Mouse (Mus musculus): Measurements from ENCODE around the gene Abi1.
"Not testable (repeated sequence)": the region's sequence is repeated elsewhere in the genome, so short reads cannot be mapped to it uniquely, and the experiment has no call there.

Abi1 gene

GRCm38 (mm10) chr2:23034692-23035435 is 5.2 kb downstream of the Abi1 start:
- DNase-seq (ENCODE audit: low spot score in 2 of 2) = peak in 1 of 2 experiments; percentile 6

DNA sequence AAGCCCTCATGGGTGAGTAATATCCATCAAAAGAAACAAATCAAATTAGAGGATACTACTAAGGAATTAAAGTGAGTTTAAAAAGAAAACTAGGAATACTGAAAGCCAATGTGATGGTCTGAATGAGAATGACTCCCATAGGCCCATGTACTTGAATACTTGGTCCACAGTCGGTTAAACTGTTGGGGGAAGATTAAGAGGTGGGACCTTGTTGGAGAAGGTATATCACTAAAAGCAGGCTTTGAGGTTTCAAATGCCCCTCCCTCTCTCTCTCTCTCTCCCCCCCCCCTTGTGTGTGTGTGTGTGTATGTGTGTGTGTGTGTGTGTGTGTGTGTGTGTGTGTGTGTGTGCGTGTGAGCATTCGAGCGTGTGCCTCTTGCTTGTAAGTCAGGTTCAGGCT is 9.4 kb downstream of the Abi1 start:
- no peak for DNase-seq (ENCODE audit: low spot score in 2 of 2)

- DNase-seq (ENCODE audit: low spot score in 2 of 2) = no peak
Measured at GRCm38 (mm10) chr2:23028826-23029225, 11.2 kb downstream of the Abi1 start.

DNA sequence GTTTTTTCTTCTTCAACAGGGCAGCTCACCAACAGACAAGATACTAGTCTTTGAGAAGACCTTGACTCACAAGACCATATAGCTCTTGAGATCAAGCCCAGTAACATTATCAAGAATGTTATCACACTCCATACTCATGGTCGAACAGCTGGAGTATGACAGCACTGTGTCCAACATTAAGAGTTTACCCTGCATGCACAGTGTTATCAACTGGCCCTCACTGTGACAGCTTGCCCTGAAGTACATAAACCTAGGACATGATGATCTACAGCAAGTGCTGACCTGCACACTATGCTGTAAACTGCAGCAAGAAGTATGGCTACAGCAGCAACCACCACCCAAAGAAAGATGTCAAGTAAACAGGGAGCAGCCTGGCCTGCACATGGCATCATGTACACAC is 13.7 kb downstream of the Abi1 start:
- no peak for DNase-seq (ENCODE audit: low spot score in 2 of 2)

- no peak for DNase-seq (ENCODE audit: low spot score in 2 of 2)
Measured at GRCm38 (mm10) chr2:23023714-23024282, 16.2 kb downstream of the Abi1 start.

- no peak for DNase-seq (ENCODE audit: low spot score in 2 of 2)
Measured at GRCm38 (mm10) chr2:23023023-23023422, 17.0 kb downstream of the Abi1 start.

DNA sequence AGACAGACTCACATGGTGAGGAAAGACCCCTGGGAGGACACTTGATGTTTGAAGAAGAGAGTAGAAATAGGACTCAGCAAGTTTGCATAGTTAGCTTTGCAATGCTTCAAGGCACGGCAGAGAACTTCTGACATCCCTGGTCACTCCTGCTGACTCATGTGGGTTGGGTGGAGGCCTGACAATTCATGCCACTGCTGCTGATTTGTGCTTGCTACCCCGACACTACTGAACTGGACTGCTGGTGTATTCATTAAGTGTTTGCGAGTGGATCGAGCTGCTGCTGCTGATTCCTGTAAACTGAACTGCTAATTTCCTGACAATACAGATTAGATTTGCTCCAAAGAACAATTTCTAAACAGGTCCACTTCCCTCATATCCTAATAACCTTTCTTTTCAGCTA is 18.3 kb downstream of the Abi1 start:
- peak; percentile 28 to 39 for DNase-seq (ENCODE audit: low spot score in 2 of 2)

DNA sequence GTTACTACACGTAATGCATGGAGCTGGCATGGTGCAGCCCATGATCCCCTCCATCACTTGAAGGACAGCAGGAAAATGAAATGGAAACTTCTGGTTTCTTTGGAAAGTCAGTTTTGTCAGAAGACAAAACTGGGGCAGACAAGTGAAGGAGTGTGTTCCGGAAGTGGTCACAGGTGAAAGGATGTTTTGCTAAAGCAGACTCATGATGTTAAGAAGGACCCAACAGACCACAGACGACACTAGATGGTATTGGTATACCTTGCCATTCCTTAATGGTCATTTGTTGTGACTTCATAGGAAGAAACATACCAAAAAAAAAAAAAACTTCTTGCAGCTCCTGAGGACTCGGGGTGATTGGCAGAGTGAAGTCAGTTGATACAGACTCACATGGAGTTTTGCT is 18.7 kb downstream of the Abi1 start:
- no peak for DNase-seq (ENCODE audit: low spot score in 2 of 2)

- no peak for DNase-seq (ENCODE audit: low spot score in 2 of 2)
Measured at GRCm38 (mm10) chr2:23019170-23019569, 20.9 kb downstream of the Abi1 start.

GRCm38 (mm10) chr2:23016121-23016520 is 23.9 kb downstream of the Abi1 start:
- DNase-seq (ENCODE audit: low spot score in 2 of 2) = no peak

DNA sequence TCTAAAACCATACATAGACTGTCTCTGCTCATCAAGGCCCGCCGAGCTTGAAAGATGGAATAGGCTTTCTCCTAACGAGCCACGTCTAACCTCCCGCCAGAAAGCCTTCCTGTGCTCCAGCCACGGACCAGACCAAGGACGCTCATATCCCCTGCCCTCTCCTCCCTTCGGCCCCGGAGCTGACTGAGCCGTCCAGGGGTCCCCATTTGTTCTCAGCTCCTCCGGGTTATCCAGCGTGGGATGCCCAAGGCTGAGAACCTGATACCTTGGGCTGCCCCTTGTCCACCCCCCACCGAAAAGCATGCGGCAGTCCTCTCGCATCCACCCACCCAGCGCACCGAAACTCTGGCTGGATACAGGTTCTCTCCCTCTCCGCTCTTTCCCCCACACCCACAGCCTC is 24.7 kb downstream of the Abi1 start:
- DNase-seq (ENCODE audit: low spot score in 2 of 2) = no peak

GRCm38 (mm10) chr2:23014935-23015334 is 25.1 kb downstream of the Abi1 start:
- not testable (repeated sequence) for DNase-seq (ENCODE audit: low spot score in 2 of 2)

- DNase-seq (ENCODE audit: low spot score in 2 of 2) = no peak
Measured at GRCm38 (mm10) chr2:23008256-23008655, 31.8 kb downstream of the Abi1 start.

DNA sequence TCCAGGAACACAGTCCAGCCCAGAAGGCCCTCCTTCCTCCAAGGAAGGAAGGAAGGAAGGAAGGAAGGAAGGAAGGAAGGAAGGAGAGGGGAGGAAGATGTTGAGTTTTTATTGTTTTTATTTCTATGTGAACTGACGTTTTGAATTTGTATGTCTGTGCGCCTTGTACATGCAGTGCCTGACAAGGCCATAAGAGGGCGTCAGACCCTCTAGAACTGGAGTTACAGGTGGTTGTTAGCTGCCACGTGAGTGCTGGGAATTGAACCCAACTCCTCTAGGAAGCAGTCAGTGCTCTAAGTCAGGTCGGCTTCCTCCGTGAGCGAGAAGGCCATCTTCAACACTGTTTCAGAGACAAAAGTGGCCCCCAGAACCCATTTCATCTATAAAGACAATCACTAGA is 32.5 kb downstream of the Abi1 start:
- DNase-seq (ENCODE audit: low spot score in 2 of 2) = no peak

- no peak for DNase-seq (ENCODE audit: low spot score in 2 of 2)
Measured at GRCm38 (mm10) chr2:23007149-23007548, 32.9 kb downstream of the Abi1 start.

DNA sequence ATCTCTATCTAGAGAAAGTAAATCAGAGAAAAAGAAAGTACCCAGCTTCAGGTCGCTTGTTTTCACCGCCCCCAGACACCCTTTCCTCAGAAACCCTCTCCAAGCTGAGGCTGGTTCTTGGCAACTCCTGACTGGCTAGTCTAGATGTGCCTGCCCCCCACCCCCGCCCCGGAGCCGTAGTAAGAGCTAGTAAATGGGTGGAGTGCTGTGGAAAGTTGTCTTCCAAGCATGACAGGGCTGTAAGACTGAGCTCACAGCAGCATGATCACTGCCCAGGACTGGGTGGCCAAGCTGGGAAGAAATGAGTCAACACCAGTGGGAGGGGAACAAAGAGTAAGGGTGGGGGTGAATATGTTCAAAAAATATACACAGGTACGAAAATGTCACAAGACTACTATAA is 33.8 kb downstream of the Abi1 start:
- peak in 1 of 2 experiments; percentile 23 for DNase-seq (ENCODE audit: low spot score in 2 of 2)

DNA sequence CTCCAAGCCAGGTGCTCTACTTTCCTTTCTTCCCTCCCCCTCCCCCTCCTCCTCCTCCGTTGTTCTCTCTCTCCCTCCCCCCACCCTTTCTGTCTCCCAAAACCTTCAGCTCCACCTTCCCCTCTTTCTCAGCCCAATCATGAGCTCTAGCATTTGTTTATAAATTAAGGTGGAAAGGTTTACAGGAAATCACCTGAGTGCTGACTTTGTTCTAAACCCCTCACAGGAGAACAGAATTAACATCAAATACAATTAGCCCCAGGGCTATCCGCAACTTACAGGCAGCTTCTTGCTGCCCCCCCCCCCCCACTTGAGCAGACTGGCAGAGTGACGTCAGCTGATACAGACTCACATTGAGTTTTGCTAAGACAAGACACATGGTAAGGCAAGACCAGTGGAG is 37.4 kb downstream of the Abi1 start:
- no peak for DNase-seq (ENCODE audit: low spot score in 2 of 2)

GRCm38 (mm10) chr2:22999620-23000019 is 40.4 kb downstream of the Abi1 start:
- no peak for DNase-seq (ENCODE audit: low spot score in 2 of 2)

DNA sequence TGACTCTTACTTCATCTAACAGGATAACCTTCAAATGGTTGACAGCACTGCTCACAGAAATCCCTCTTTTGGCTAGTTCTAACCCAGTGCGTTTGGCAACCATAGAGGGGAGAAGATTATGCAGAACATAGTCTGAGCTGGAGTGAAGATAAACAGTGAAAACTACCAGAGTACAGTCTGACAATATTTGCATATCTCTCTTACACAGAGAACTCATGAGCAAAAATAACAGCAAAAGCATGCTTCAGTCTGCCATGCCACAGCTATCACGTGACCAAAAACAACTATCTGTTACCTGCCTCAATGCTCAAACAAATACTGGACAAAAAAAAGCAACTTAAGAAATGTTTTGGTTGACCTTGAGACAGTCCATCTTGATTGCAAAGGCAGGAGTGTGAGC is 41.2 kb downstream of the Abi1 start:
- no peak for DNase-seq (ENCODE audit: low spot score in 2 of 2)

GRCm38 (mm10) chr2:22998015-22998414 is 42.0 kb downstream of the Abi1 start:
- no peak for DNase-seq (ENCODE audit: low spot score in 2 of 2)

- no peak for DNase-seq (ENCODE audit: low spot score in 2 of 2)
Measured at GRCm38 (mm10) chr2:22996071-22996470, 44.0 kb downstream of the Abi1 start.

DNA sequence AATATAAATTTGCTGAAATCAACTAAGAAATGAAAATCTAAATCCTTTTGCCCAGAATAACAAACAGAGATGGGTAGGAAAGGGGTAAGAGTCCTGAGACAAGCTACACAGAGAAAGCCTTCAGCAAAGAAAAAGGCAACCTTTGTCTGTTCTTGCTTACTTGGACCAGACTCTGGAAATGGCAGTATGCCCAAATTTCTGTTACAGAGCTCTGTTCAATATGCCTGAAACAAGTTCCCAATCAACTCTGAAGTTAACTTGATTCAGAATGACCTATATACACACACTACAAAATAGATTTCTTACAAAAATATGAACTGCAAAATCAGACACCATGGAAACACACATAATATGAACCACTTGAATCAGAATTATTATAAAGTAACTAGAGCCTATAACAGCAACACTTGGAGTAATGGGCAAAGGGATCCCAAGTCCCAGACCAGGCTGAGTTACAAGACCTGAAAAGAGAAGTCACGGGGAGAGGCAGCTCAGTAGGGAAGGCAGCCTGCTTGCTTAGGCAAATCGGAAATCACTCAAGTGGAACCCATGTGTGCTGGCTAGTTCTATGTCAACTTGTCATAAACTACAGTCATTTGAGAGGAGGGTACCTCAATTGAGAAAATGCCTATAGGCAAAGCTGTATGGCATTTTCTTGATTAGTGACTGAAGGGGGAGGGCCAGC is 53.9 kb downstream of the Abi1 start:
- DNase-seq (ENCODE audit: low spot score in 2 of 2) = no peak

- no peak for DNase-seq (ENCODE audit: low spot score in 2 of 2)
Measured at GRCm38 (mm10) chr2:22977387-22977973, 62.6 kb downstream of the Abi1 start.

Data from urinary bladder, adult 18-20 months (tissue).